Mouse (Mus musculus): ENCODE results near the gene Wdr70. TPM values are rescaled to one million over a fixed set of nuclear protein-coding genes. Genes with fewer than 3 reads are reported as not detected.

Wdr70 gene
- polyA plus RNA-seq, 1 experiment from 2014 or later, result 42.8 TPM

- Histone ChIP-seq H3K4me1 (ENCODE audit: control insufficient read depth, insufficient read depth, low read length) (no peaks in the 10 kb centered on the region), H3K36me3 (ENCODE audit: control insufficient read depth, insufficient read depth, low read length) (no peaks in the 10 kb centered on the region), H3K4me2 (ENCODE audit: low read depth, low read length) (no peak overlapping the region), H3K9ac (ENCODE audit: low read depth, low read length) (no peak overlapping the region), H3K4me3 (ENCODE audit: low read depth, low read length) (no peak overlapping the region), H3K27ac (replicated peaks; ENCODE audit: low read depth, low read length) (no peak overlapping the region), H3K9me3 (ENCODE audit: control insufficient read depth, low read length) (no peaks in the 10 kb centered on the region), H3K27me3 (replicated peaks; ENCODE audit: control insufficient read depth, insufficient read depth, low read length) (no peaks in the 10 kb centered on the region)
- 74% methylated on average over 7 of the region's 7 CpGs for WGBS
- no peak for DNase-seq (ENCODE audit: low spot score)
- no peak for ATAC-seq (ENCODE audit: low read depth)
Observed at GRCm38 (mm10) chr15:7935571-7936165, 163.3 kb downstream of the Wdr70 start.

DNA sequence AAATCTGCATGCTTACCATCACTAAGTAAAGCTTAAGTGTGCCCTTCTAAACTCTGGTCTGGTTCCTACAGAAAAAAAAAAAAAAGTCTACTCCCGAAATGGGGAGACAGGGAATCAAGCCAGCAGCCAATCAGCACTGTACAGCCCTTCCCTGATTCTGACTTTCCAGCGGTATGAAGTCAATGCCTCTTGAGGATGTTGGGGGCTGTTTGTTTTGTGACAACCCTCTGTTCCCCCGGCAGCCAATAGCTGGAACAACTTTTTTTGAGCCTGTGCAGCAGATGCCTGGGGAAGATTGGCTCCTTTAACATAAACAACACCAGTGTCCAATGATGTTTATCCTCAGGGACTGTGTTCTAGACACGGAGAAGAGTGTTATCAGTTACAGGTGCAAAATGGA lies 164.4 kb downstream of the Wdr70 start:
- 33% methylated on average over 4 of the region's 4 CpGs for WGBS
- no peaks in the 10 kb centered on the region for H3K36me3 ChIP-seq (ENCODE audit: control insufficient read depth, insufficient read depth, low read length)
- DNase-seq (ENCODE audit: low spot score), result peak; percentile 30
- H3K27ac ChIP-seq (replicated peaks; ENCODE audit: low read depth, low read length), result no peak overlapping the region
- no peaks in the 10 kb centered on the region for H3K27me3 ChIP-seq (replicated peaks; ENCODE audit: control insufficient read depth, insufficient read depth, low read length)
- H3K9me3 ChIP-seq (ENCODE audit: control insufficient read depth, low read length), result no peaks in the 10 kb centered on the region
- no peaks in the 10 kb centered on the region for H3K4me1 ChIP-seq (ENCODE audit: control insufficient read depth, insufficient read depth, low read length)
- no peak overlapping the region for H3K9ac ChIP-seq (ENCODE audit: low read depth, low read length)
- H3K4me3 ChIP-seq (ENCODE audit: low read depth, low read length), result no peak overlapping the region
- no peak overlapping the region for H3K4me2 ChIP-seq (ENCODE audit: low read depth, low read length)
- ATAC-seq (ENCODE audit: low read depth), result no peak

- Histone ChIP-seq H3K4me2 (ENCODE audit: low read depth, low read length) (no peak overlapping the region), H3K9me3 (ENCODE audit: control insufficient read depth, low read length) (no peaks in the 10 kb centered on the region), H3K27ac (replicated peaks; ENCODE audit: low read depth, low read length) (no peak overlapping the region), H3K9ac (ENCODE audit: low read depth, low read length) (no peak overlapping the region), H3K27me3 (replicated peaks; ENCODE audit: control insufficient read depth, insufficient read depth, low read length) (no peaks in the 10 kb centered on the region), H3K4me1 (ENCODE audit: control insufficient read depth, insufficient read depth, low read length) (no peaks in the 10 kb centered on the region), H3K36me3 (ENCODE audit: control insufficient read depth, insufficient read depth, low read length) (no peaks in the 10 kb centered on the region), H3K4me3 (ENCODE audit: low read depth, low read length) (no peak overlapping the region)
- DNase-seq (ENCODE audit: low spot score) (peak; percentile 54), ATAC-seq (ENCODE audit: low read depth) (0 out of 2 replicates have a peak, but pooled peaks have one; percentile 41)
- 67% methylated on average over 16 of the region's 16 CpGs for WGBS
Observed at GRCm38 (mm10) chr15:7934105-7934504, 164.9 kb downstream of the Wdr70 start.

DNA sequence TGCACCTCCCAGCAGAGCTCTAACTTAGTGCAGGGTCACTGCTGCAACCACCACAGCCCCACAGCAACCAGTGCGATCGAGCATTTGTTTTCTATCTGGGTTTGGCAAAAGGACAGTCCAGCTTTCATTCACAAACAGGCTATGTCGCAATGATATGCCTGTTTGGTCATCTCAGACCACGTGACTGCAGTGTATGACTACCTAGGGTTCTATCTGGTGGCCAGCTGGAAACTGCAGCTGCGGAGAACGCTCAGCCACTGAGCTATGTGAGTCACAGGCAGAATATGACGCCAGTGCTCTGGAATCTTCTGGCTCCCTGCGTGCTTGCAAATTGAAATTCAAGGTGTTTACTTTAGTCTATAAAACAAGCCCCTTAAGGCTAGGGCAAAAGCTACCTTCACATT lies 167.4 kb downstream of the Wdr70 start:
- ATAC-seq (ENCODE audit: low read depth), result 0 out of 2 replicates have a peak, but pooled peaks have one; percentile 30
- 62% methylated on average over 8 of the region's 8 CpGs for WGBS
- peak; percentile 66 for DNase-seq (ENCODE audit: low spot score)

GRCm38 (mm10) chr15:7925382-7925781 lies 173.6 kb downstream of the Wdr70 start:
- Histone ChIP-seq H3K27ac (replicated peaks; ENCODE audit: low read depth, low read length) (no peak overlapping the region), H3K4me1 (ENCODE audit: control insufficient read depth, insufficient read depth, low read length) (no peaks in the 10 kb centered on the region), H3K4me2 (ENCODE audit: low read depth, low read length) (no peak overlapping the region), H3K9me3 (ENCODE audit: control insufficient read depth, low read length) (no peaks in the 10 kb centered on the region), H3K36me3 (ENCODE audit: control insufficient read depth, insufficient read depth, low read length) (no peaks in the 10 kb centered on the region), H3K27me3 (replicated peaks; ENCODE audit: control insufficient read depth, insufficient read depth, low read length) (no peaks in the 10 kb centered on the region), H3K4me3 (ENCODE audit: low read depth, low read length) (no peak overlapping the region), H3K9ac (ENCODE audit: low read depth, low read length) (no peak overlapping the region)
- ATAC-seq (ENCODE audit: low read depth) (no peak), DNase-seq (ENCODE audit: low spot score) (no peak)
- 87% methylated on average over 4 of the region's 4 CpGs for whole genome bisulfite sequencing

More for the DNA sequence above, 167.4 kb downstream of the Wdr70 start:
- Histone ChIP-seq H3K4me2 (ENCODE audit: low read depth, low read length) (no peak overlapping the region), H3K36me3 (ENCODE audit: control insufficient read depth, insufficient read depth, low read length) (no peaks in the 10 kb centered on the region), H3K4me3 (ENCODE audit: low read depth, low read length) (no peak overlapping the region), H3K27ac (replicated peaks; ENCODE audit: low read depth, low read length) (no peak overlapping the region), H3K27me3 (replicated peaks; ENCODE audit: control insufficient read depth, insufficient read depth, low read length) (no peaks in the 10 kb centered on the region), H3K9ac (ENCODE audit: low read depth, low read length) (no peak overlapping the region), H3K4me1 (ENCODE audit: control insufficient read depth, insufficient read depth, low read length) (no peaks in the 10 kb centered on the region), H3K9me3 (ENCODE audit: control insufficient read depth, low read length) (no peaks in the 10 kb centered on the region)

DNA sequence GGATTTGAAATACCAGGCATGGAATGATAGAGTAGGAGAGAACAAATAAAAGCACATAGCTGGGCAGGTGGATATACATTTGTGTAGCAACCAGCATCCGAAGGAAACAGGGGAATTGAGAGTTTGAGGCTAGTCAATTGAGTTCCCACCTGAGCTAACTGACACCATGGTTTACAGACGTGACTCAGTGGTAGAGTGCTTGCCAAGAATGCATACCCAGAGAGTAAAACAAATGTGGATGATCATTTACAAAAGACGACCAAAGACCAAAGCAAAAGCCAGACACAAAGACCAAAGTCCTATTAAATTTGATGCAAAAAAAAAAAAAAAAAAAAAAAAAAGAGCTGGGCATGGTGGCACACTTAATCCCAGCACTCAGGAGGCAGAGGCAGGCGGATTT lies 175.7 kb downstream of the Wdr70 start:
- DNase-seq (ENCODE audit: low spot score) (no peak), ATAC-seq (ENCODE audit: low read depth) (no peak)
- Histone ChIP-seq H3K36me3 (ENCODE audit: control insufficient read depth, insufficient read depth, low read length) (no peaks in the 10 kb centered on the region), H3K27me3 (replicated peaks; ENCODE audit: control insufficient read depth, insufficient read depth, low read length) (no peaks in the 10 kb centered on the region), H3K4me1 (ENCODE audit: control insufficient read depth, insufficient read depth, low read length) (no peaks in the 10 kb centered on the region), H3K4me2 (ENCODE audit: low read depth, low read length) (no peak overlapping the region), H3K4me3 (ENCODE audit: low read depth, low read length) (no peak overlapping the region), H3K27ac (replicated peaks; ENCODE audit: low read depth, low read length) (no peak overlapping the region), H3K9ac (ENCODE audit: low read depth, low read length) (no peak overlapping the region), H3K9me3 (ENCODE audit: control insufficient read depth, low read length) (no peaks in the 10 kb centered on the region)
- WGBS, result 91% methylated on average over 4 of the region's 4 CpGs

DNA sequence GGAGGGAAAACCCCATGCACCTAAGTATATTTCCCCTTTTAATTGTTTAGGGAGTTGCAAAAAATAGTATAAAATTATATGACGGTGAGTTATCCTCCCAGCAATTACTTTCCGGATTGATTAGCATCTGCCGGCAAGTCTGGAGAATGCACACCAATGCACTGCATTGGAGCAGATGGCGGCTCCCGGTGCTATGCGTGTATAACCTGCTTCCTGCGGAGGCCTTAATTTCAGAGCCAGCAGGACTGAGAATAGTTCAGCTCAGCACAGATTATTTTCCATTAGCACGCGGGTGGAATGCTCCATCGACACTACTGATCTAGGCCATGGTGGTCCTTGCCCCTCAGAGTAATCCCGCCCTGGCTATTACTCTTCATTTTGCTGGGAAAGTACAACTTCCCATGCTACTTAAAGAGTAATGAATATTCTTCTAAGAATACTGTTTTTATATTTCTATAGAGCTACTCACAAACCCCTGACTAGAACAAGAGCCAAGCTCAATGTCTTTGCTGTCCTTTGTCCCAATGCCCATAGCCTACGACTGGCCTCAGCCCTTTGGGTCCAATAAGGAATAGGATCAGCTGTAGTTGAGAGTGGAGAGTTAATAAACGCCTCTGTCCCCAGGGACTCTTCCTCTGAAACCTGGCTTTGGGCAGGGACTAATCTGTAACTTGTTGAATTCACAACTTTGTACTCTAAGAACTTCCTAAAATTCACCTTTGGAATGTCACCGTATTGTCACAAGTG lies 176.5 kb downstream of the Wdr70 start:
- no peak overlapping the region for H3K4me3 ChIP-seq (ENCODE audit: low read depth, low read length)
- ATAC-seq (ENCODE audit: low read depth) (no peak), DNase-seq (ENCODE audit: low spot score) (no peak)
- H3K4me1 ChIP-seq (ENCODE audit: control insufficient read depth, insufficient read depth, low read length), result no peaks in the 10 kb centered on the region
- H3K27me3 ChIP-seq (replicated peaks; ENCODE audit: control insufficient read depth, insufficient read depth, low read length), result no peaks in the 10 kb centered on the region
- no peak overlapping the region for H3K27ac ChIP-seq (replicated peaks; ENCODE audit: low read depth, low read length)
- WGBS, result 87% methylated on average over 14 of the region's 14 CpGs
- H3K9ac ChIP-seq (ENCODE audit: low read depth, low read length), result no peak overlapping the region
- no peaks in the 10 kb centered on the region for H3K36me3 ChIP-seq (ENCODE audit: control insufficient read depth, insufficient read depth, low read length)
- H3K4me2 ChIP-seq (ENCODE audit: low read depth, low read length), result no peak overlapping the region
- H3K9me3 ChIP-seq (ENCODE audit: control insufficient read depth, low read length), result no peaks in the 10 kb centered on the region

GRCm38 (mm10) chr15:7921124-7921523 lies 177.9 kb downstream of the Wdr70 start:
- H3K9me3 ChIP-seq (ENCODE audit: control insufficient read depth, low read length), result no peaks in the 10 kb centered on the region
- H3K27me3 ChIP-seq (replicated peaks; ENCODE audit: control insufficient read depth, insufficient read depth, low read length), result no peaks in the 10 kb centered on the region
- no peak overlapping the region for H3K4me3 ChIP-seq (ENCODE audit: low read depth, low read length)
- H3K27ac ChIP-seq (replicated peaks; ENCODE audit: low read depth, low read length), result no peak overlapping the region
- WGBS, result 87% methylated on average over 6 of the region's 6 CpGs
- no peak for DNase-seq (ENCODE audit: low spot score)
- H3K9ac ChIP-seq (ENCODE audit: low read depth, low read length), result no peak overlapping the region
- no peak overlapping the region for H3K4me2 ChIP-seq (ENCODE audit: low read depth, low read length)
- ATAC-seq (ENCODE audit: low read depth), result no peak
- no peaks in the 10 kb centered on the region for H3K4me1 ChIP-seq (ENCODE audit: control insufficient read depth, insufficient read depth, low read length)
- H3K36me3 ChIP-seq (ENCODE audit: control insufficient read depth, insufficient read depth, low read length), result no peaks in the 10 kb centered on the region
